Mouse (Mus musculus) cortical plate, adult 2 months (tissue): Measurements from ENCODE around the gene Draxin.

Experiments used
- CTCF ChIP-seq: fragments of 200-500 bp; IDR thresholded peaks from 2 replicates; pipeline ENCODE4 v1.5.1; 2011; ENCODE audit warnings: mild to moderate bottlenecking, control low read depth, low read length; ENCODE audit not compliant: insufficient read depth; ENCODE audit errors: extremely low read depth
- POLR2A ChIP-seq: fragments of 200-500 bp; IDR thresholded peaks from 2 replicates; pipeline ENCODE4 v1.6.1; 2011; ENCODE audit warnings: mild to moderate bottlenecking, low read length, control low read depth; ENCODE audit not compliant: insufficient read depth; ENCODE audit errors: extremely low read depth

DNA sequence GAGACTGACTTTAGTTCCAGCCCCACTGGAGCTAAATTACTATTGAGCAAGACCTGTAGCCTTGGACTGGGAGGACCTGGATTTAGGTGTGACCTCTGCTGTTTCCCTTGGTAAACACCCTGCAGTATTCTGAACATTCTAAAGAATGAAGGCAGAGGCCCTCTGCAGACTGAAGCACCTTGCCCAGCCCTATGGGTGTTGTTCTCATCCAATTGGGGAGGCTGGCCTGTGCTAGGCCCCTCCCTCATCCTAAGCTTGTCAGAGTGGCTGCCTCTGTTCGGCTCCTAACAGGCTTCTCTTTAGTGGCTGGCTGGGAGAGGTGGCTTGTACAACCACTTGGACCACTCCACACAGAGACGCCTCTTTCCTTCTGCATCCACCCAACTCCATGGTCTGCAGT is 77.5 kb downstream of the Draxin start:
- no peak for TF ChIP-seq POLR2A
- TF ChIP-seq CTCF: no peak
